Mouse (Mus musculus) kidney, adult 2 months (tissue): ENCODE data around the gene Lasp1. TPM values are rescaled to one million over a fixed set of nuclear protein-coding genes. Genes with fewer than 3 reads are reported as not detected.

Source experiments
- DNase-seq: peaks from one replicate; pipeline ENCODE4 v3.0.0; 2021
- H3K27ac ChIP-seq: fragments of 200-500 bp; 2 replicates; pipeline ENCODE4 v1.5.1; 2012; ENCODE audit warnings: low read depth, low read length, control low read depth, inconsistent platforms; ENCODE audit not compliant: insufficient read depth
- H3K27me3 ChIP-seq: fragments of 200-500 bp; replicated peaks from 2 replicates; pipeline ENCODE4 v1.6.1; 2012; ENCODE audit warnings: mild to moderate bottlenecking, moderate library complexity, low read length, inconsistent platforms; ENCODE audit not compliant: control insufficient read depth, insufficient read depth
- H3K36me3 ChIP-seq: fragments of 200-500 bp; 2 replicates; pipeline ENCODE4 v1.6.1; 2012; ENCODE audit warnings: mild to moderate bottlenecking, moderate library complexity, low read length, inconsistent platforms; ENCODE audit not compliant: control insufficient read depth, insufficient read depth
- H3K4me1 ChIP-seq: fragments of 200-500 bp; 2 replicates; pipeline ENCODE4 v1.6.1; 2011; ENCODE audit warnings: low read length; ENCODE audit not compliant: control insufficient read depth, insufficient read depth
- H3K4me3 ChIP-seq: fragments of 200-500 bp; 2 replicates; pipeline ENCODE4 v1.5.1; 2011; ENCODE audit warnings: mild to moderate bottlenecking, low read depth, low read length, control low read depth; ENCODE audit not compliant: insufficient read depth
- CTCF ChIP-seq: fragments of 200-500 bp; conservative IDR thresholded peaks from 2 replicates; pipeline ENCODE4 v1.5.1; 2011; ENCODE audit warnings: low read depth, mild to moderate bottlenecking, control low read depth, low read length, moderate library complexity, mixed read lengths; ENCODE audit not compliant: insufficient read depth, insufficient read length
- POLR2A ChIP-seq: fragments of 200-500 bp; IDR thresholded peaks from one replicate; pipeline ENCODE4 v1.6.1; 2011; ENCODE audit warnings: low read depth, low read length, control low read depth
- WGBS: fragments of 180-500 bp; shearing (Covaris S2); methylation state at CpG from one replicate; pipeline ENCODE4 v1.1.7; 2018; 5-methylcytosine and 5-hydroxymethylcytosine counted together
- polyA plus RNA-seq: library from polyadenylated mRNA; depleted of rRNA; stranded (reverse); fragments of >200 nt; gene quantifications from 2 replicates; pipeline ENCODE4 v1.2.3, GENCODE M21; 2012

Gene Lasp1
- polyA plus RNA-seq, 1 experiment = 106 TPM

DNA sequence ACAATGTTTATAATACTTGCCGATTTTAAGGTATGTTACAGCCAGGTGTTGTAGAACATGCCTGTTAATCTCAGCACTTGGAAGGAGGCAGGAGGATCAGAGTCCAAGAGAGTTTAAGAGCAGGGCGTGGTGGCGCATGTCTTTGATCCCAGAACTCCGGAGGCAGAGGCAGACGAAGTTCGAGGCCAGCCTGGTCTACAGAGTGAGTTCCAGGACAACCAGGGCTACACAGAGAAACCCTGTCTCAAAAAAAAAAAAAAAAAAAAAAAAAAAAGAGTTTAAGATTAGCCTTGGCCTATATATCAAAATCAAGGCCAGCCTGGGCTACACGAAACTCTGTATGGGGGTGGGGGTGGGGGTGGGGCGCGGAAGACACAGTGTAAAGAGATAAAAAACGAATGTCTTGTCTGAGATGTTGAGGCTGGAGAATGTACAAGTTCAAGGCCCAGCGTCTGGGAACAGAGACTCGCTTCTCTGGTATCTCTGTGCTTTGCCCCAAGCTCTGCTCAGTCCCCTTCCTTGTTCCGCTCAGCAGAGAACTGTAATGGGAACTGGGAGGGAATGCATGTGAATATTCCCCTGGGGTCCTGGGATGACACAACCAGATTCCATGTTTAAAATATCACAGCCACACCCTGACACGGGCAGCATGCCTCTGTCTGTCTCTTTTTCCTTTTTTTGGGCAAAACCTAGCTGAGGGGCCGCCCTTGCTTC is 1.3 kb upstream of the Lasp1 start:
- H3K27ac ChIP-seq = no peak overlapping the region
- DNase-seq = peak; percentile 19
- no peak overlapping the region for H3K4me3 ChIP-seq
- no peaks in the 10 kb centered on the region for H3K27me3 ChIP-seq
- no peak for TF ChIP-seq CTCF
- TF ChIP-seq POLR2A = no peak
- peaks cover 14% of the 10 kb centered on the region for H3K4me1 ChIP-seq
- WGBS = 75% methylated on average over 15 of the region's 15 CpGs
- no peaks in the 10 kb centered on the region for H3K36me3 ChIP-seq

DNA sequence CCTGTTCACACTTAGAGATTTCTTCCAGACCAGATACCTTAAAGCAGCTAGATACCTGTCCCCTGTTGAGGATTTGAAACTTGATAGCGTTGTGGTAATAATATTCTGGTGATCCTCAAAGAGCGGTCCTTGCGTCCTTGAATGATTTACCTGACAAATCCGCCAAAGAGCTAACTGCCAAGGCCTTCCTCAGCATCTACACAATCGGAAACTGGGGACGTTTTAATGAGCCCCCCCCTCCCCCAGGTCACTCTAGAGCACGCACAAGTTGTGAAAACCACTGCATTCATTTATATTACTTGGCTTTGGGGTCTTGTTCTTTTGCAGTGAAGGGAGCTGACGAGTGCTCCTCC is 741 bp upstream of the Lasp1 start:
- H3K27ac ChIP-seq = no peak overlapping the region
- H3K4me3 ChIP-seq = no peak overlapping the region

DNA sequence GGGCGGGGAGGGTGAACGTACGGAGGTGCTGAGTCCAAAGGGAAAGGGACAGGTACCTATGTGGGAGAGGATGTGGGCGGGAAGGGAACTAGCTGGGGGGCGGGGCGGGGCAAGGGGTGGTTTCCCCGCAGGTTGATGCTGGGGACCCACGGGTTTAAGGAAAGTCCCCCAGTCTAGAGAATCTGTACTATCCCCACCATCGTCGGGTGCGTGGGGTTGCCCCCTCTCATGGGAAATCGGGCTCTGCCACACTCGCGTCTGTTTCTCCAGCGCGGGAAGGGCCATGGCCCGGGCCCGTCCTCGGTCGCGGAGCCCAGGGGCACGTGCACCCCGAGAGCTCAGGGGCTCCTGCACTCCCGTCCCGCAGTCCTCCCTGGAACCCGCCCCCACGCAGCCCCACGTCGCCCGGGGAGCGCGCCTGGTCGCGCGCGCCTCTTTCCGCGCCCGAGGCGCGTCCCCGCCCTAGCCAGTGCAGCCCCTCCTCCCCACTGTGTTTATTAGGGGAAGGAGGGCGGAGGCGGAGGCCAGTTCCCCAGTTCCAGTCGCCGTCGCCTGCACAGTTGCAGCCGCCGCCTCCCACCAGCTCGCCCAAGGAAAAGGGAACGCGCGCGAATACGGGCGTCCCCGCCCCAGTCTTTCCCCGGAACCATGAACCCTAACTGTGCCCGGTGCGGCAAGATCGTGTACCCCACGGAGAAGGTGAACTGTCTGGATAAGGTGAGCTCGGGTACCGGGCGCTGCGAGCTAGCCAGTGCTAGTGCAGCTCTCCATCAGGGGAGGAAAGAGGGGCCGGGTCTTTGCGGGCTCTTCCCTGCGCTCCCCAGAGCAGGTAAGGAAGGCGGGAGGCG is 570 bp downstream of the Lasp1 start:
- peaks cover 20% of the 10 kb centered on the region for H3K4me1 ChIP-seq
- H3K4me3 ChIP-seq = peak overlapping the region; percentile 90
- no peaks in the 10 kb centered on the region for H3K36me3 ChIP-seq
- H3K27me3 ChIP-seq = no peaks in the 10 kb centered on the region
- peak; percentile 92 for DNase-seq
- TF ChIP-seq CTCF (no peak), POLR2A (peak; percentile 79)
- WGBS = under 1% methylated on average over 71 of the region's 71 CpGs
- H3K27ac ChIP-seq = peak overlapping the region; percentile 96

More for the DNA sequence above, 741 bp upstream of the Lasp1 start:
- Histone ChIP-seq H3K36me3 (no peaks in the 10 kb centered on the region), H3K4me1 (peaks cover 14% of the 10 kb centered on the region), H3K27me3 (no peaks in the 10 kb centered on the region)
- WGBS = 63% methylated on average over 8 of the region's 8 CpGs
- DNase-seq = no peak
- no peak for TF ChIP-seq CTCF
- TF ChIP-seq POLR2A = no peak

DNA sequence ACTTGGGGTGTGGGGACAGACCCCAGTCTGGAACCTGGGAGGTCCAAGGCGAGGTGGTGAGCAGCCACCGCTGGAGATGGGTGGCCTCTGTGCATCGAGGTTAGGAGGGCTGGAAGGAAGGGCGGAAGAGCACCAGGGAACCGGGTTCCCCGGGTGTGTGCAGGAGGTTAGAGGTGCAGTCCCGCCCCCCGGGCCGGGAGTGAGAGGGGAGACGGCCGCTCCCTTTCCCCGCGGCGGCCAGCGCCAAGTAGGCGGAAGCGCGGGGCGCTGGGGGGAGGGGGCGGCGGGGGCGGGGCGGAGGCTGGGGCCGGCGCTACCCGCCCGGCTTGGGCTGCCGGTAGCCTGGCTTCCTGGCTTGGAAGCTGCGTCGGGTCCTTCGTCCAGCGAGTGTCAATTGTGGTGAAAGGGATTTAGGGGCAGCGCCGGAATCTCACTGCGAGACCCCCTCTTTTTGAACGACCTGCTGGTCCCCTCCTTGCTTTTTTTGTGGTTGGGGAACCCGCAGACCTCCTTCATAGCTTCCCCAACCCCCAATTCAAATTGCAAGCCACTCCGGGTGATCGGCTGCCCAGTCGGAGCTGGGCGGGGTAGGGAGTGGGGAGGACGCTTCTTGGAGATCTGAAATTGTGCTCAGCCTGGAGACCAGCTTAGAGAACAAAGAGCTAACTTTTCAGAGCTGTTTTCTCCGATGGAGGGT is 1.3 kb downstream of the Lasp1 start:
- under 1% methylated on average over 39 of the region's 43 CpGs for WGBS
- DNase-seq = peak; percentile 92

DNA sequence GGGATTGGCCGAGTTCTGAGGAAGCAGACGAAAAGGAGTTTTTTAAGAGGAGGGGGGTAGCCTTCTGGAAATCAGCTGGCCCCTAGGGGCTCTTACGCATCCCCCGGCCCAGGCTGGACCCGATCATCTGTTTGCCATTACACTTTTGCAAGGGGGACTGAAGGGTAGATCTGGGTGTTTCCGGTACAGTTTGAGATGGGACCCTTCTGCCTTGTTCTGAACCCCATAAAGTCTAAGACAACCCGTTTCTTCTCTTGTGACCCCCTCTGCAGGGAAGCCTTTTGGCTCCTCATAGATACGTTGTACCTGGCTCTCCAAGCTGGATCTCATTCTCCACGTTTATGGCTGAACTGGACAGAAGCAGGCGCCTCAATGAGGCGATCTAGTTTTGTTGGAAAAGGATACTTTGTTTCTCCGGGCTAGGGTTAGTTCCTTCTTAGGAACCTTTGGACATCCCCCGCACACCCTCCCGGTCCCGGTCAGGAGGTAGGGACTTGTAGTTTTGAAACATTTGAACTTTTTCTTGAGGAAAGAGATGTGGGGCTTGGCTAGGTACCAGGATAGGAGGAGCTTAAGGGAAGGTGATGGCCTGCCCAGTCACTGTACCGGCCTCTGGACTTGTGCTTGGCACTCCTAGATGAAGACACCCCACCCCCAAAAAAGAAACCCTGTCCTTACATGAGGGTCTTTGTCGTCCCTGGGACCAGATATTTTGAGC is 2.0 kb downstream of the Lasp1 start:
- 2% methylated on average over 17 of the region's 17 CpGs for WGBS
- peak; percentile 94 for DNase-seq

More for the DNA sequence above, 1.3 kb downstream of the Lasp1 start:
- H3K27ac ChIP-seq = peak overlapping the region; percentile 96
- no peaks in the 10 kb centered on the region for H3K36me3 ChIP-seq
- no peaks in the 10 kb centered on the region for H3K27me3 ChIP-seq
- peaks cover 27% of the 10 kb centered on the region for H3K4me1 ChIP-seq
- no peak for TF ChIP-seq CTCF
- TF ChIP-seq POLR2A = peak; percentile 37
- peak overlapping the region; percentile 90 for H3K4me3 ChIP-seq

DNA sequence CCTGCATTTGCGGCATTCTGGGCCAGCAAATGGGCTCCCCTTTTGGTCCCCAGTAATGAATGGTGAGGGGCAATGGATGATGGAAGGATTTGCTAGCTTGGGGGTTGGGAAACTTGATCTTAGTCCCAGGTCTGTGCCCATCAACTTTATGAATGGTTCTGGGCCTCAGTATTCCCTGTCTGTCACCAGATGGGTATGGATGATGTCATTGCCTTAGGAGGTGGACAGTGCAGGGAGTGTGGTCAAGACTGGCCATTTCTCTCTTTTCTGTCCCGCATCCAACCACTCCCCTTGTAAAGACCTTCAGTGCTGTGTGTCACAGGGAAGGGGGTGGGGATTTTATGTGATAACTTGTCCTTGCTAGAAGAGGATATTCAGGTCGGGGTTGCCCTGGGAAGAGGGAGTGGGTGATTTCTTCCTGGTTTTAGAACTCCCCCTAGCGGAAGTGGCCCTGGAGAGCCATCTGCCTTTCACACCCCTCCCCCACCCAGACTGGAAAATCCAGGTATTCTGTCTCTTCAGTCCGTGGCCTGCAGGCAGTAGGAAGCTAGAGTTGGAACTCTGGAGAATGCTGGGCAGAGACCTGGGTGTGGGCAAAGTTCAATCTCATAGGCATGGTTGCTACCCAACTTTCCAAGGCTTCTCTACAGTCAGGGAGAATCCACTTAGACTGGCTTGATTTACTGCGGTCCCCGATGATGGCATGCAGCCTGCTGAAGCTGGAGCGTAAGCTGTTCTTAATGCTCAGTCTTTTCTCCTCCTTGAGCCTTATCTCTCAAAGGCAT is 2.8 kb downstream of the Lasp1 start:
- Histone ChIP-seq H3K27ac (peak overlapping the region; percentile 87), H3K36me3 (no peaks in the 10 kb centered on the region), H3K4me3 (peak overlapping the region; percentile 90; the same call in 1 of the 2 replicates), H3K4me1 (peaks cover 38% of the 10 kb centered on the region), H3K27me3 (no peaks in the 10 kb centered on the region)
- TF ChIP-seq POLR2A (no peak), CTCF (peak; percentile 49)
- WGBS = 15% methylated on average over 8 of the region's 8 CpGs
- DNase-seq = peak; percentile 87

More for the DNA sequence above, 2.0 kb downstream of the Lasp1 start:
- Histone ChIP-seq H3K4me3 (peak overlapping the region; percentile 90), H3K27ac (peak overlapping the region; percentile 87), H3K36me3 (no peaks in the 10 kb centered on the region), H3K4me1 (peaks cover 31% of the 10 kb centered on the region), H3K27me3 (no peaks in the 10 kb centered on the region)
- TF ChIP-seq POLR2A = no peak
- TF ChIP-seq CTCF = no peak
